Mouse (Mus musculus) limb, embryonic 14.5 days (tissue): Measurements from ENCODE around the gene Csad. TPM values are rescaled to one million over a fixed set of nuclear protein-coding genes. Genes with fewer than 3 reads are reported as not detected.
A peak's percentile ranks its signal among the peaks of the same experiment; 100 is the strongest.

Experiments used
- ATAC-seq: fragments of 200-750 bp; cut with Nextera tagmentation; 2 replicates; pipeline ENCODE4 v1.8.0; 2017; ENCODE audit warnings: low read depth, moderate number of reproducible peaks, moderate TSS enrichment; ENCODE audit not compliant: low FRiP score
- DNase-seq: peaks from one replicate; pipeline ENCODE4 v3.0.0-alpha.2; 2015; ENCODE audit warnings: low spot score
- H3K27ac ChIP-seq: fragments of 300-500 bp; sonication (generic); replicated peaks from 2 replicates; pipeline ENCODE4 v1.5.1; 2014; ENCODE audit warnings: low read depth, mild to moderate bottlenecking, low read length, moderate library complexity, mixed read lengths
- H3K27me3 ChIP-seq: fragments of 300-500 bp; sonication (generic); 2 replicates; pipeline ENCODE4 v1.6.1; 2014; ENCODE audit warnings: low read length, mixed read lengths; ENCODE audit not compliant: control insufficient read depth, insufficient read depth
- H3K36me3 ChIP-seq: fragments of 300-500 bp; sonication (generic); 2 replicates; pipeline ENCODE4 v1.6.1; 2014; ENCODE audit warnings: mild to moderate bottlenecking, low read length, moderate library complexity, mixed read lengths; ENCODE audit not compliant: control insufficient read depth, insufficient read depth
- H3K4me1 ChIP-seq: fragments of 300-500 bp; sonication (generic); 2 replicates; pipeline ENCODE4 v1.6.1; 2014; ENCODE audit warnings: antibody characterized with exemption, low read length, mixed read lengths; ENCODE audit not compliant: control insufficient read depth, insufficient read depth
- H3K4me2 ChIP-seq: fragments of 300-500 bp; sonication (generic); replicated peaks from 2 replicates; pipeline ENCODE4 v1.6.1; 2014; ENCODE audit warnings: low read depth, mild to moderate bottlenecking, low read length, moderate library complexity; ENCODE audit not compliant: severe bottlenecking
- H3K4me3 ChIP-seq: fragments of 300-500 bp; sonication (generic); replicated peaks from 2 replicates; pipeline ENCODE4 v1.5.1; 2014; ENCODE audit warnings: low read length
- H3K9ac ChIP-seq: fragments of 300-500 bp; sonication (generic); 2 replicates; pipeline ENCODE4 v1.6.1; 2014; ENCODE audit warnings: mild to moderate bottlenecking, low read depth, low read length, moderate library complexity; ENCODE audit not compliant: severe bottlenecking
- H3K9me3 ChIP-seq: fragments of 300-500 bp; sonication (generic); 2 replicates; pipeline ENCODE4 v1.6.1; 2016; ENCODE audit warnings: low read length; ENCODE audit not compliant: control insufficient read depth
- POLR2A ChIP-seq: fragments of 200-500 bp; IDR thresholded peaks from 2 replicates; pipeline ENCODE4 v1.8.0; 2012; ENCODE audit warnings: inconsistent platforms, mild to moderate bottlenecking, moderate library complexity, borderline replicate concordance; ENCODE audit not compliant: insufficient read depth, insufficient read length; ENCODE audit errors: extremely low read depth
- WGBS: fragments of 180-500 bp; shearing (Covaris S2); extraction: QIAGEN DNeasy Blood & Tissue Kit; methylation state at CpG from one replicate; pipeline ENCODE4 v1.1.7; 2014; 5-methylcytosine and 5-hydroxymethylcytosine counted together
- polyA plus RNA-seq, 2 experiments: library from polyadenylated mRNA; depleted of rRNA in 1 of 2; stranded (reverse) in 1 of 2; unstranded in 1 of 2; fragments of >200 nt; fragmentation: Nextera tagmentation in 1 of 2; extraction: Ambion mirVana in 1 of 2; gene quantifications; 2 replicates each; pipeline versions ENCODE4 v1.2.1 to v1.2.3; 2012 to 2014

Csad gene
- polyA plus RNA-seq, 2 experiments: 66.1 to 112 TPM

- TF ChIP-seq POLR2A: no peak
- under 1% methylated on average over 14 of the region's 14 CpGs for WGBS
Measured at GRCm38 (mm10) chr15:102245461-102245881, 40.9 kb upstream of the Csad start.

GRCm38 (mm10) chr15:102244306-102245191, 40.0 kb upstream of the Csad start:
- Histone ChIP-seq H3K4me1 (peaks cover 49% of the 10 kb centered on the region), H3K36me3 (peaks cover 36% of the 10 kb centered on the region), H3K4me3 (peak overlapping the region; percentile 60), H3K9ac (peak overlapping the region; percentile 75), H3K27me3 (no peaks in the 10 kb centered on the region), H3K4me2 (peak overlapping the region; percentile 94), H3K27ac (peak overlapping the region; percentile 95), H3K9me3 (no peaks in the 10 kb centered on the region)
- WGBS: 2% methylated on average over 18 of the region's 19 CpGs
- DNase-seq: peak; percentile 57
- ATAC-seq: no peak
- TF ChIP-seq POLR2A: no peak

More at GRCm38 (mm10) chr15:102245461-102245881, 40.9 kb upstream of the Csad start:
- Histone ChIP-seq H3K4me2 (peak overlapping the region; percentile 94), H3K27me3 (no peaks in the 10 kb centered on the region), H3K36me3 (peaks cover 35% of the 10 kb centered on the region), H3K4me3 (peak overlapping the region; percentile 60), H3K27ac (peak overlapping the region; percentile 95), H3K9ac (peak overlapping the region; percentile 75), H3K9me3 (no peaks in the 10 kb centered on the region), H3K4me1 (peaks cover 58% of the 10 kb centered on the region)
- ATAC-seq (no peak), DNase-seq (no peak)

GRCm38 (mm10) chr15:102243229-102244190, 39.0 kb upstream of the Csad start:
- H3K4me1 ChIP-seq: peaks cover 38% of the 10 kb centered on the region
- peak overlapping the region; percentile 95 for H3K27ac ChIP-seq
- no peaks in the 10 kb centered on the region for H3K9me3 ChIP-seq
- peak overlapping the region; percentile 94 for H3K4me2 ChIP-seq
- ATAC-seq (no peak), DNase-seq (peak; percentile 39)
- peak overlapping the region; percentile 60 for H3K4me3 ChIP-seq
- WGBS: 5% methylated on average over 22 of the region's 22 CpGs
- H3K9ac ChIP-seq: peak overlapping the region; percentile 75
- TF ChIP-seq POLR2A: no peak
- H3K36me3 ChIP-seq: peaks cover 45% of the 10 kb centered on the region
- H3K27me3 ChIP-seq: no peaks in the 10 kb centered on the region

- H3K9ac ChIP-seq: peak overlapping the region; percentile 75; the same call in 1 of the 2 replicates
- H3K36me3 ChIP-seq: peaks cover 54% of the 10 kb centered on the region
- DNase-seq: no peak
- peak overlapping the region; percentile 94 for H3K4me2 ChIP-seq
- H3K4me1 ChIP-seq: peaks cover 36% of the 10 kb centered on the region
- TF ChIP-seq POLR2A: no peak
- no peak for ATAC-seq
- H3K27me3 ChIP-seq: no peaks in the 10 kb centered on the region
- WGBS: 31% methylated on average over 12 of the region's 12 CpGs
- H3K9me3 ChIP-seq: no peaks in the 10 kb centered on the region
- peak overlapping the region; percentile 95 for H3K27ac ChIP-seq
- H3K4me3 ChIP-seq: peak overlapping the region; percentile 60
Measured at GRCm38 (mm10) chr15:102242404-102243228, 38.1 kb upstream of the Csad start.
